Mouse (Mus musculus) kidney, adult 8-10 months (tissue): ENCODE results near the gene Aco1.
A peak's percentile ranks its signal among the peaks of the same experiment; 100 is the strongest.

Source experiments
- DNase-seq, 2 experiments: peaks; one replicate each; pipeline ENCODE4 v3.0.0; 2022

The Aco1 gene

DNA sequence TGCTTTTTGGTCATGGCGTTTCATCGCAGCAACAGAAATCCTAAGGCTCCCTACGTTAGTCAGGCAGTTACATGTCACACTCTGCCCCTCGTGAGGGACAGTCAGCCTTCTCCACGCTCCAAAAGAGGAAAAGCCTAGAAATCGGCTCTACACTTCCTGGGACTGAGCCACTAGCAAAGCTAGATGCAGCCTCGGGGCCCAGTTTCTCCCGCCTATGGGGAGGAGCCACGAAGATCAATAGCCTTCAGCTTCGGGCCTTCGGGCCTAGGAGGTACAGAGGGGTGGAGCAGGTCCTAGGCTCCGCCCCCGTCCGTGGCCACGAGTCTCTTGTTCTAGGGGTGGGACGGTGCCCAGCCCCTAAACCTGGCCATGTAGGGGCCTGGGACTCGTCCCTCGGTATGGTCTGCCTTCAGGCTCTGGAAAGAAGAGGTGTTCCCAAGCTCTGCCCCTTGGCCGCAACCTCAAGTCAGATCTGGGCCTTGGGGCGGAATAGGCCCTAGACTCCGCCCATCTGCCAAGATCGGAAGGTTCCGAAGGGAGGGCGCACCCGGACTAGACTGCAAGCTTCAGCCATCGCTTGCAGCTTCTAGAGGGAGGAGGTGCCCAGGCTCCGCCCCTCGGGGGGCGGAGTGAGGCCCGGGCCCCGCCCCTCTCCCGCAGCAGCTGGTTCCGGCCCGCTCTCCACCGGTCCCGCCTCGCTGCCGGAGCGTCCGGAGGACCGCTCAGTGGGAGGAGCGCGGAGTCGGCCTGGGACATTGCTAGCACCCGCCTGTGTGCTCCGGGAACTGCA lies at the start of gene Aco1:
TSS of gene Aco1 (plus strand) at position 339 of the 790 bp plus-strand sequence.
- peak; percentile 97 to 98 for DNase-seq

DNA sequence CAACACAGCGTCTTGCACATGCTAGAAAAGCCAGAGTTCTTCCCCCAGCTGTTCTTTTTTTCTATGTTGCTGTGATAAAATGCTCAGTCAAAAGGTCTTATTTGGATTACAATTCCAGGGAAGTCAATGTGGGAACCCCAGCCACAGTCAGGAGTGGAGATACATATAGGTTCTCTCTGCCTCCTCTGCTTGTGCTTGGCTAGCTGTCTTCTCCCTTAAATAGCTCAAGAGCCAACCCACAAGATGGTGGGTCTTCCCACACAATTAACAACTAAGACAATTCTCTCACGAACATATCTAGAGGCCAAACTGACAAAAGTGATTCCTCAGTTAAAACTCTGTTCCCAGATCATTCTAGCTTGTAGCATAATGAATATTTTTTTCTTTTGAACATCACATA lies 47.9 kb upstream of the Aco1 start:
- DNase-seq: no peak

DNA sequence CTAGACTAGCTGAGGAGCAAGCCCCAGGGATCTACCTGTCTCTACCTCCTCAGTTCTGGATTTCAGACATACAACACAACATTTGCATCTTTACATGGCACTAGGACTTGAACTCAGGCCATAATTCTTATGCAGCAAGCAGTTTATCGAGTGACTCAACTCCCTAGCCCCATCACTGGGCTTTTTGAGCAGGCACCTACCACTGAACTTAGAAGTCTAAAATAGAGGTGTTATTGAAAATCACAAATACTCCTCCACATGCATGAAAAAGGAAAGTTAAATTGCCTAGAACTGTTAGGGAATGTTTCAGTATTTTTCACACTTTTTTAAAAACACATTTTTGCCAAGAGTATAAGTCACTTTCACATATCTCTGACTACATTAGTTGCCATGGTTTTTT lies 39.9 kb upstream of the Aco1 start:
- no peak for DNase-seq

GRCm38 (mm10) chr4:40106004-40106536 lies 36.8 kb upstream of the Aco1 start:
- DNase-seq: no peak

- no peak for DNase-seq
Measured at GRCm38 (mm10) chr4:40108030-40108429, 34.9 kb upstream of the Aco1 start.

- no peak for DNase-seq
Measured at GRCm38 (mm10) chr4:40113173-40113572, 29.7 kb upstream of the Aco1 start.

DNA sequence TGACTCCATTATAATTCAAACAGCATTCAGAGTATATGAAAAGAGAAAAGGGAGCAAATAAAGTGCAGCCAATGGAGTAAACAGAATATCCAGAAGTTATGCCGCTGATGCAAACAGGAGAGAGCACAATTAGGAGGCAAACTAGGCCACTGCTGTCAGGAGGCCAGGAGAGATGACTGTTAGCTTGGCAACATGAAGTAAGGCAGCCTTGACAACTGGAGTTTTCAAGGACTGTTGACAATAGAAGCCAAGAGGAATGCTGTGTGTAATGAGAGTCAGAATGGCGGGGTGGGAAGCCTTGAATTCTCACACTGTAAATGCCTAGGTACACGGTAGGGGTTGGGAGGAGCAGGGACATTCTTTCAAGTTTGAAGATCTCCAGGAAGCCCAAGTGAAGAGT lies 21.7 kb upstream of the Aco1 start:
- no peak for DNase-seq

DNA sequence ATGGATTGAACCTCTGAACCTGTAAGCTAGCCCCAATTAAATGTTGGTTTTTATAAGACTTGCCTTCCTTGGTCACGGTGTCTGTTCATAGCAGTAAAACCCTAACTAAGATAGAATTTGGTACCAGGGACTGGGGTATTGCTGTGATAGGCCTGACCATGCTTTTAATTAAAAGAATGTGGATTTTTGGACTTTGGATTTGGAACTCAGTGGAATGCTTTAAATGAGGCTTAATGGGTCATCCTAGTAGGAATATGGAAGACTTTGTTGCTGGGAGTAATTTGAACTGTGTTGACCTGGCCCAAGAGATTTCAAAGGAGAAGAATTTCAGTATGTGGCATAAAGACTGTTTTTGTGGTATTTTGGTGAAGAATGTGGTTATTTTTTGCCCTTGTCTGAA lies 20.6 kb upstream of the Aco1 start:
- DNase-seq: peak in 1 of 2 experiments; percentile 55

GRCm38 (mm10) chr4:40134468-40135102 lies 8.3 kb upstream of the Aco1 start:
- peak; percentile 70 to 92 for DNase-seq

DNA sequence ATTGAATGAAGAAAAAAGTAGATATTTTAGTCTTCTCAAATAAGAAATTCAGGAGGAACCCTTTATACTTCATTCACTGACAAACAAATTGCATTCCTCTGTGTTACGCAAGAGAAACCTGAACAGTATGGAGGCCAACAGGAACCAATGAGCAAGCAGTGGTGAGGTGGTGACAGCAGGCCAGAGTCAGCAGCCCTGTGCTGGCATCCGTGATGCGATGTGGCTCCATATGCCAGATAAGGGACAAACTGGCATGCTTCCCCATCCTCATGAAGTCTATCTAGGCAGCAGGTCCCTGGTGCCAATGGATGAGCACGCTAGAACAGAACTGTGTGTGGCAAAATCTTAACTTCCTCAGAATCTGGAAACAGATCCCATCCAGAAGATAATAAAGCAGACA lies 6.4 kb upstream of the Aco1 start:
- no peak for DNase-seq

DNA sequence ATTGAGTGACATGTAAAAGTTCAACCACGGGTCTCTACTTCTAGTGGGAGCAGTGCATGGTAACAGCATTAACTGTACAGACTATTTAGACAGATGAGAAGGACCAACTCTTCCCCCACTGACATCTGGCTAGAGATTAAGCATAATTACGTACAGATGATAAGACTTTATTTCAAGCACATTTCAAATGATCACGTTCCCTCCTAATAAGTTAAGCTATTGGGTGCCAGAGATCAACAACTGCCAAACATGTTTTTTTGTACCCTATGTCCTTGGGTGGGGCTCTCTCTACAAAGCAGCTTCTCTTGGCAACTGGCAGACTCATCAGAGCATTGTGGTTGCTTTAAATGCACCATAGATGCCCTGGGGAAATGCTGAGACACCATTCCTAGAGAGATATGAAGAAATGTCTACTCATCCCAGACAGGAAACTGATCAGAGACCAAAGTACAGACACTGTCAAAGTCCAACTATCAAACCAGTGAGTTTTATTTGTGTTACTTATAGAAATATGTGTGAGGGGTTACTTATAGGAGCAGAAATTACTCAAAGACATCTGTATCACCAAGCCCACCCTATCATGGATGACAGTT lies 3.1 kb upstream of the Aco1 start:
- no peak for DNase-seq

DNA sequence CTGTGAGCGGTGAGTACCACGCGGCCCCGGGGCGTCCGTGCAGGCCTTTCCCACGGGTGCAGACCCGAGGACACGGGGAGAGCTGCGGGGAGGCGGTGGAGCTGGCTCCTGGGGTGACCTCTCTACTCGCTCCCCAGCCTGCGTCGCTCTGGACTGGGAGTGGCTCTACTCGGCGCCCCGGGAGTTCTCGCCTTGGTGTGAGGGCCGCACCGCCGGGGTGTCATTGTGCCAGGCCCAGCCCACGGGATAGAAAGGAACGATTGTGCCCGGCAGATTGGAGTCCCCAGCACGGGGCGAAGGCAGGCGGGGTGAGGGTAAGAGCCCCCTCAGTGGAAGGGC lies 621 bp downstream of the Aco1 start:
- DNase-seq: no peak

- no peak for DNase-seq
Measured at GRCm38 (mm10) chr4:40144543-40144942, 1.7 kb downstream of the Aco1 start.

- DNase-seq: no peak
Measured at GRCm38 (mm10) chr4:40144981-40145380, 2.1 kb downstream of the Aco1 start.

DNA sequence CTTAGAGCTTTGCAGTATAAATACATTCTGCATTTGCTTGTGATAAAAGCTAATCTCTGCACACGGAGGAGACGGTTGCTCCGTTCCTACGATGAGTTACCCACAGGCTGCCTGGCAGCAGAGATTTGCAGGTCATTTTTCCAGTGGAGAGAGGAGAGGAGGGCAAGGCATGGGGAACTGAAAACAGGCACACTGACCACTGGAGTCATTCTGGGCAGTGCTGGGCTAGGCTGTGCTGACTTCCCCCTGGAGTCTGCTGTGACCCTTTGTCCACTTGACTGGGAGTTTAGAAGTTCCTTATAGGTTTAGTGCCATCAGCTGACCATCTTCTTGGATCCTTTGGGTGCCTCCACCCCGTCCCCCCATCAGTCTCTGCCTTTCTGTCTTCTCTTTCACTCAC lies 5.4 kb downstream of the Aco1 start:
- DNase-seq: no peak

- DNase-seq: no peak
Measured at GRCm38 (mm10) chr4:40150046-40150445, 7.2 kb downstream of the Aco1 start.

- no peak for DNase-seq
Measured at GRCm38 (mm10) chr4:40152771-40153170, 9.9 kb downstream of the Aco1 start.

GRCm38 (mm10) chr4:40153500-40153899 lies 10.6 kb downstream of the Aco1 start:
- DNase-seq: no peak

- no peak for DNase-seq
Measured at GRCm38 (mm10) chr4:40154751-40155150, 11.9 kb downstream of the Aco1 start.

DNA sequence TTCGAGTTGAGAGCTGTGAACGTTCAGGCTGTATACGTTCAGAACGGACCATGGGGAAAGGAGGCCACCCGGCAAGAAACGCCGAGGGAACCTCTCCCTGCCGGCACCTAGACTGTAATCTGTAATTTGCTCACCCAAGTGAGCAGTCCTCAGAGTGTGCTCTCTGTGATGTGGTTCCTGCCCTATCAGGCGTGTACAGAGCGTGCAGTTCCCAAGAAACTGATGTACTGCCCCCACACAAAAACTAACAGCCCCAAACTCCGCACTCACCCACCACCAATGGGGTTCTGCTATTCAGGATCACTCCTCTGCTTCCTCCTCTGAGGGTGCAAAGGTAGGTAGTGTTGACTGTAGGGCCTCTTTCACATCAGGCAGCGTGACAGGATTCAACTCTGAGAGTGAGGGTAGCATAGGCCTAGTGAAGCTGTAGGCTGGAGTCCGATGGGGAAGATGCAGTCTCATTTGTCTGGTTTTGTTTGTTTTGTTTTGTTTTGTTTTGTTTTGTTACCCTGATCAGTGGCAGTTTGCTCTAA lies 12.7 kb downstream of the Aco1 start:
- no peak for DNase-seq

- DNase-seq: peak in 1 of 2 experiments; percentile 42
Measured at GRCm38 (mm10) chr4:40156153-40156552, 13.3 kb downstream of the Aco1 start.

DNA sequence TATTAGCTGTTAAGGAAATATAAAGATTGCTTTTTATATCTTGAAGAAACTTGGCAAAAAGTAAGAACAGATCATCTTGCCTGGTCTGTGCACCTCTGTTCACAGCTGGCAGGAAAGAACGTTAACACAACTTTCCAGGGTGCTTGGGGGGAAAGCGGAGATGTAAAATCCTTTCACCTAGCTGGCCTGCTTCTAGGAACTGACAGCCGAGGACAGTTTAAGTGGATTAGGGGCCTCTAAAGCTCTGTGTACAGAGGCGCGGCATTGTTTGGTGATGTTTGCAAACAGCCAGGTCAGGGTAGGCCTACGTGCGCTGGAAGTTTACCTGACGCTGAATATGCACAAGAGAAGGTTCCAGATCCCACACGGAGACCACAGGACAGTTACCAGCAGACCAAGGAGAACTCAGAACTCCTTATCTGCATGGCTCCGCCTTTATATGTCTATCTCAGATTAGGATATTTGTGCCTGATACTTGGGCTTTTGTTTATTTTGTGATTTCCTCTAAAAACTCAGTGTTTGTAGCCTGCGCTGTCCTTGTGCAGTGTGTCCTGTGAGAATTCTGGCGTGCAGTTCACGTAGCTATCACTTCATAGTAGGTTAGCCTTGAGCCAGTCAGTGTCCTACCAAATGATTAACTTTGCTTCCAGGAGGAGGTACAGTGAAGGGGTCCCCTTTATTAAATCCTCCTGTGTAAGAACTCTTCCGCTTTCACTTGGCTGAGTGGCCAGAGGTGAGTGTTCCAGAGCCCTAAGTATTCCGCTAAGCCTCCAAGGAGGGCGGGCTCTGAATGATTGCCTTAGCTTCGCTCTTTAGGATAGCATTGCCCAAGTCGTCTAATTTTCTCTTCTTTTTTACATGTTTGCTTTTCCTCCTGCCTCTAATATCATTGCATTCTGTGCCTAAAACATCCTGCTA lies 14.0 kb downstream of the Aco1 start:
- no peak for DNase-seq
